Mouse (Mus musculus) heart, adult 2 months (tissue): ENCODE results near the gene Trim72. TPM values are rescaled to one million over a fixed set of nuclear protein-coding genes. Genes with fewer than 3 reads are reported as not detected.

Experiments used
- DNase-seq, 2 experiments: peaks; one replicate each; pipeline ENCODE4 v3.0.0; 2021
- H3K27ac ChIP-seq: fragments of 200-600 bp; 2 replicates; pipeline ENCODE4 v1.8.1; 2022
- H3K27me3 ChIP-seq: fragments of 200-500 bp; 2 replicates; pipeline ENCODE4 v1.6.1; 2012; ENCODE audit warnings: mild to moderate bottlenecking, low read length, inconsistent platforms, mixed read lengths; ENCODE audit not compliant: control insufficient read depth, insufficient read depth
- H3K36me3 ChIP-seq: fragments of 200-500 bp; 2 replicates; pipeline ENCODE4 v1.6.1; 2012; ENCODE audit warnings: low read length, inconsistent platforms; ENCODE audit not compliant: control insufficient read depth, insufficient read depth
- H3K4me1 ChIP-seq: fragments of 200-500 bp; 2 replicates; pipeline ENCODE4 v1.6.1; 2011; ENCODE audit warnings: low read length; ENCODE audit not compliant: control insufficient read depth, insufficient read depth
- H3K4me3 ChIP-seq: fragments of 200-600 bp; 2 replicates; pipeline ENCODE4 v1.8.1; 2022
- H3K79me2 ChIP-seq: fragments of 200-500 bp; replicated peaks from 2 replicates; pipeline ENCODE4 v1.6.1; 2012; ENCODE audit warnings: mild to moderate bottlenecking, inconsistent platforms, low read length, moderate library complexity, mixed read lengths; ENCODE audit not compliant: control insufficient read depth, insufficient read depth
- H3K9ac ChIP-seq: fragments of 200-500 bp; 2 replicates; pipeline ENCODE4 v1.6.1; 2012; ENCODE audit warnings: low read depth, mild to moderate bottlenecking, control low read depth, inconsistent platforms, low read length, mixed read lengths
- CTCF ChIP-seq: fragments of 200-600 bp; IDR thresholded peaks from 2 replicates; pipeline ENCODE4 v1.8.1; 2022; ENCODE audit warnings: antibody characterized with exemption, mild to moderate bottlenecking, moderate library complexity
- EP300 ChIP-seq: fragments of 200-500 bp; IDR thresholded peaks from 2 replicates; pipeline ENCODE4 v1.6.1; 2011; ENCODE audit warnings: low read depth, low read length, control low read depth; ENCODE audit not compliant: insufficient read depth
- POLR2A ChIP-seq: fragments of 200-500 bp; IDR thresholded peaks from 2 replicates; pipeline ENCODE4 v1.6.1; 2011; ENCODE audit warnings: mild to moderate bottlenecking, low read depth, low read length, control low read depth; ENCODE audit not compliant: insufficient read depth
- WGBS: fragments of 180-500 bp; shearing (Covaris S2); methylation state at CpG from one replicate; pipeline ENCODE4 v1.1.7; 2018; 5-methylcytosine and 5-hydroxymethylcytosine counted together
- intact Hi-C: fragments of 180-260 bp; cut with DNase I; formaldehyde crosslinking; loops from one replicate; pipeline ENCODE4 v1.15.1; 2025
- polyA plus RNA-seq: library from polyadenylated mRNA; depleted of rRNA; stranded (reverse); fragments of >200 nt; gene quantifications from 2 replicates; pipeline ENCODE4 v1.2.3, GENCODE M21; 2012
- total RNA-seq, 2 experiments: library from RNA; stranded (reverse); gene quantifications; 2 replicates each; pipeline ENCODE4 v1.2.3; 2021

Gene Trim72
- total and polyA plus RNA-seq, 3 experiments, result 252 to 303 (median 278) TPM

DNA sequence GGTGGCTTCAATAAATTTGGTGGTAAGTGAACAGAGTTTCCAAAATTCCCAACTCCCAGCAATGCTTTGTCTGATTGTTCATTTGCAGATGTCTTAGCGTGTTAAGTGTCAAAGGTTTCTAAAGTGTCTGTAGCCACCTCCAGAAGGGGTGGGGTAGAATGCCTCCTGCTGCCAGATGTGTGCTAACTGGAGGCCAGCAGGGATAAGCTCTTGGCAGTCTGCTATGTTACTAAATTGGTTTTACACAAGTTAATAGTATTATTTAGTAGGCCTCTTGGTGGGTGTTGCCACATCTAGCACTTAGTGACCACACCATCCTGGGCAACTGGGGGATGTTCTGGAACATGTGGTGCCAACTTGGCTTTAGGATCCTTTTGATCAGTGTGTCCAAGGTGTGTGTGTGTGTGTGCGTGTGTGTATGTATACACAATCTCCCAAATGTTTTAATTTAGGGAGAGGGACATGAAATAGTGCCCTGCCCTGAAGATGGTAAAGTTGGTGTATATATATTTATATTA is 29.3 kb upstream of the Trim72 start:
- Histone ChIP-seq H3K4me1 (peaks cover 5% of the 10 kb centered on the region; the same call in 1 of the 2 replicates), H3K27me3 (no peaks in the 10 kb centered on the region), H3K27ac (no peak overlapping the region), H3K9ac (no peak overlapping the region), H3K4me3 (no peak overlapping the region), H3K36me3 (peaks cover 66% of the 10 kb centered on the region), H3K79me2 (peaks cover 3% of the 10 kb centered on the region)
- DNase-seq, result peak in 1 of 2 experiments; percentile 59
- 42% methylated on average over 2 of the region's 2 CpGs for WGBS
- TF ChIP-seq POLR2A (peak; percentile 12; the same call in 1 of the 2 replicates), CTCF (no peak)
- intact Hi-C loops, result no loop called here

DNA sequence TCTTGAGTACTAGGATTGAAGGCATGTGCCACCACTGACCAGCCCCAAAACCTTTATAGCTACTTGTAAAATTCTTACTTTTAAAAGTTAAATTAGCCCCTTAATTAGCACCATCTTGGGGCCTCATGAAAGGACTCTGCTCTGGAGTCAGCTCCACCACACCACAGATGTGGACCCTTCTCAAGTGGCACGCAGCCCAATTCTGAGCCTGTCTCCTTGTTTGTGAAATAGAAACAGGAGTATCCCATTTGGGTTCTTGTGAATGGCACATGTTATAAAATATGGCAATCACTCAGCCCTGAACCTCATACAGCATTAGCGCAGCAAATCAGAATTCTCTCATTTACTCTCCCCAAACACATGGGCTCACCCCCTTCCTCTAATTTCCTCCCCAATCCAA is 24.9 kb upstream of the Trim72 start:
- no peak overlapping the region for H3K4me3 ChIP-seq
- H3K36me3 ChIP-seq, result peaks cover 55% of the 10 kb centered on the region
- no peaks in the 10 kb centered on the region; the same call in 1 of the 2 replicates for H3K79me2 ChIP-seq
- DNase-seq, result no peak
- H3K27me3 ChIP-seq, result no peaks in the 10 kb centered on the region
- TF ChIP-seq EP300, result no peak
- intact Hi-C loops, result no loop called here
- 94% methylated on average over 2 of the region's 2 CpGs for WGBS
- H3K4me1 ChIP-seq, result peaks cover 1% of the 10 kb centered on the region; the same call in 1 of the 2 replicates
- H3K9ac ChIP-seq, result no peak overlapping the region
- no peak overlapping the region for H3K27ac ChIP-seq

- Histone ChIP-seq H3K79me2 (no peaks in the 10 kb centered on the region; the same call in 1 of the 2 replicates), H3K27me3 (no peaks in the 10 kb centered on the region), H3K4me1 (no peaks in the 10 kb centered on the region), H3K9ac (no peak overlapping the region), H3K36me3 (peaks cover 42% of the 10 kb centered on the region), H3K4me3 (no peak overlapping the region), H3K27ac (no peak overlapping the region)
- no peak for DNase-seq
- intact Hi-C loops, result no loop called here
- WGBS, result 87% methylated on average over 3 of the region's 3 CpGs
- TF ChIP-seq POLR2A (no peak), CTCF (no peak), EP300 (no peak)
Measured at GRCm38 (mm10) chr7:127980606-127981005, 23.1 kb upstream of the Trim72 start.

- no peaks in the 10 kb centered on the region for H3K79me2 ChIP-seq
- no peak for DNase-seq
- no peak overlapping the region for H3K27ac ChIP-seq
- intact Hi-C loops, result no loop called here
- no peak overlapping the region for H3K9ac ChIP-seq
- WGBS, result 60% methylated on average over 1 of the region's 1 CpGs
- no peaks in the 10 kb centered on the region for H3K27me3 ChIP-seq
- H3K36me3 ChIP-seq, result peaks cover 4% of the 10 kb centered on the region
- no peak overlapping the region for H3K4me3 ChIP-seq
- H3K4me1 ChIP-seq, result peaks cover 4% of the 10 kb centered on the region
- TF ChIP-seq POLR2A, result no peak
- no peak for TF ChIP-seq EP300
- TF ChIP-seq CTCF, result no peak
Measured at GRCm38 (mm10) chr7:127988904-127989303, 14.8 kb upstream of the Trim72 start.

DNA sequence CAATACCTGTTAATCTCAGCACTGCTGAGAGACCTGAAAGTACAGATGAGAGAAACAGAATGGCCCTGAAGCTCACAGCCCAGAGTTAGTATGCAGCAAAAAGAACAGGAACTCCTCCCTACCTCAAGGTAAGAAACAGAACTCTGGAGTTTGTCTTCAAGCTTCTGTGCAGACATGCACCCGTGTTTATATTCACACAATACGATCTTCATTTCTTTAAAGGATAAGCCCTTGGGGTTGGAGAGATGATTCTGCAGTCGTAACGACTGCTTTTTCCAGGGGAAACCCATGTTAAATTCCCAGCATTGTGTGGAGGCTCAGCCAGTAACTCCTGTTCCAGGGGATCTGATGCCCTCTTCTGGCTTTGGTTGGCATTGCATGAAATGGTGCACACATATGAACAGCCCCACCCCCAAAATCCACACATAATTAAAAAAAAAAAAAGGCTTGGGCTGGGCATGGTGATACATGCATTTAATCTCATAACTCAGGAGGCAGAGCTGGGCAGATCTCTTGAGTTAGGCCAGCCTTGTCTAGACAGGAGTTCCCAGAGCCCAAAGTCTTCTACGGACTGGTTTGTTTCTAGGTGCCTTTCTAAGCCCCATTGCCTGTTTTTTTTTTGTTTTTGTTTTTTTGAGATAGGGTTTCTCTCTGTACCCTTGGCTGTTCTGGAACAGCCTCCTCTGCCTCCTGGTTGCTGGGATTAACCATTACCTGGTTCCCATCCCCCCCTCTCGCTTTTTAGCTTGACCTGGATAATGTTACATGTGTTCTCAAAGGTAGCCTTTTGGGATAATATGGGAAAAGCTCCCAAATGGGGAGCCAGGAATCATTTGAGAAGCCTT is 11.9 kb upstream of the Trim72 start:
- TF ChIP-seq CTCF, result peak; percentile 82
- no peak for TF ChIP-seq EP300
- TF ChIP-seq POLR2A, result 0 out of 2 replicates have a peak, but pooled peaks have one; percentile 46
- no peaks in the 10 kb centered on the region; the same call in 1 of the 2 replicates for H3K36me3 ChIP-seq
- DNase-seq, result peak; percentile 67 to 80
- 50% methylated on average over 6 of the region's 6 CpGs for WGBS
- H3K4me3 ChIP-seq, result no peak overlapping the region
- no peaks in the 10 kb centered on the region for H3K79me2 ChIP-seq
- intact Hi-C loops, result no loop called here
- H3K4me1 ChIP-seq, result peaks cover 4% of the 10 kb centered on the region
- H3K9ac ChIP-seq, result no peak overlapping the region
- no peak overlapping the region for H3K27ac ChIP-seq
- no peaks in the 10 kb centered on the region for H3K27me3 ChIP-seq
